Mouse (Mus musculus) layer of hippocampus, adult 8-10 months (tissue): ENCODE measurements around the gene Iqschfp. TPM values are rescaled to one million over a fixed set of nuclear protein-coding genes. Genes with fewer than 3 reads are reported as not detected.

Source experiments
- DNase-seq, 2 experiments: peaks; one replicate each; pipeline ENCODE4 v3.0.0; 2022; ENCODE audit warnings: low spot score in 2 of 2
- total RNA-seq, 4 experiments: library from RNA; stranded (reverse); gene quantifications; 2 replicates each; pipeline ENCODE4 v1.2.4; 2022

Iqschfp gene
- total RNA-seq, 4 experiments from 2014 or later = 10.0 to 16.4 (median 14.6) TPM

DNA sequence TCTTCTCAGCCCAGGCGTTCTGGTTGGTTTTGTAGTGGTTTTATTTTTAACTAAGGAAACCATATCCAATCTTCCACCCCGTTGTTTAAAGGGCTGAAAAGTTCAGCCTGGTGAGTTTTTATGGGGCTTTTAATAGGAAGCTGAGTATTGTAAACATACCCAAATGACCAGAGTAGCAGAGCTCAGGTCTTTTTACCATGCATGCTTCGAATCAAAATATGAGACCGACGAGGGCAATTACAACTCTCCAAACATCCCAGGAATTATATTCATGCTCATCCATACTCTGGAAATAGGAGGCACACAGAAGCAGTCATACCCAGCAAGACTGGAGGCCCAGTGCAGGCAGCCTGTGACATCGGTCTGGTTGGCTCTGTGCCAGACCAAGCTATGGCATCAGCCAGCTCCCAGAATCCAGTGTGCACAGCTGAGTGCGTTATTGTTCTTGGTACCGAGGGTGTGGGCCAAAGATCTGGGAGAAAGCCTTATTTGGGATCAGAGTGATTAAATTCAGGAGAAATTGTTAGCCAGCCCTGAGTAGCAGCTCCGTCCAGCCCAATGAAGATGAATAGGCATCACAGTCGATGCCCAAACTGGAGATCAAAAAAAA lies 703.4 kb downstream of the Iqschfp start:
- DNase-seq = no peak

DNA sequence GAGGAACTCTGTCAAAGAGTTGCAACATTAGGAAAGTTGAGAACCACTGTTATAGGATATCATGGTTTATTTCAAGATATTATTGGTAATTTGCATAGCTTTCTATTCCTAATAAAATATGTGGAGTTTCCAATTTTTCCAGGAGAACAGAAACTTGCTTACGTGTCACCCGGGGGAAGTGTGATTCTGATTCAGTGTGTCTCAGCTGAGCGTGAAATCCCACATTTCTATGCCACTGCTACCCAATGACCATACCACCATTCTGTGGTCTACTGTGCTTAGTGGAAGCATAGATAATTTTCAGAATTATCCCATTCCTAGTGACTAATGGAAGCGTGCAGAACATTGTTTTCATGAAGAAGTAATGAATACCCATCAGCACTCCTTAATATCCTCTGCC lies 704.9 kb downstream of the Iqschfp start:
- no peak for DNase-seq

DNA sequence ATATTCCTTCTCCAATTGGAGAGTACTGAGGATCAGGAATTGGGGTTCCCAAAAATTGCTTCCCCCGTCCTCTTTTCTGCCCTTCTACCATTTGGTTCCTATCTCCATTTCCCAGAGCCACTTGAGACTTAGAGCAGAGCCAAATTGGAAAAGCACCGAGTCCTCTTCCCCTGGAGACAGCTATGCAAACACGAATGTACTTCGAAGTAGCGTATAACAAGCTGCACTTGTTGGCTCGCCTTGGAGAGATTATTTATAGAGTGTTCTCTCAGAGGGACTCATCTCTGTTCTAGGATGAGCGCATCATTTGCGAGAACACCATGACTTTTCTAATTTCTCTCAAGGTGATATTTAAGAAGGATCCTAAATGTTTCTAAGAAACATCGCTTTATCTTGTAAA lies 710.9 kb downstream of the Iqschfp start:
- no peak for DNase-seq

DNA sequence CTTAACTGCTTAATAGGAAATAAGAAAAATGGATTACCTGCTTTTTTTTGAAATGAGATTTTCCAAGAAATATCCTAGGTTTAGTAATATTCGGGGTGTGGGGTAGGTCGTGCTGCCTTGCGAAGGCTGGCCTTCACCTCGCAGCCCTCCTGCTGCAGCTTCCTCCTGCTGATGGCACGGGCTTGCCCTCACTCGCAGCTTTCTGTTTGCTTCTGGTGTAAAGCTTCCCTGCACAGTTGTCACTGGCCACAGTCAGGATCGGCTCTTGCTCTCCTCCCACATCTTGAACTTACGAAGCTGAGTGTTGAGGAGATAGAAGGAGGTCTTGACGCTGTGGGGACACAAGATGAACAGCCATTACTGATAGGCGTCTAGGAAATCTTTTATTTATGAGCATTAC lies 712.4 kb downstream of the Iqschfp start:
- DNase-seq = no peak

DNA sequence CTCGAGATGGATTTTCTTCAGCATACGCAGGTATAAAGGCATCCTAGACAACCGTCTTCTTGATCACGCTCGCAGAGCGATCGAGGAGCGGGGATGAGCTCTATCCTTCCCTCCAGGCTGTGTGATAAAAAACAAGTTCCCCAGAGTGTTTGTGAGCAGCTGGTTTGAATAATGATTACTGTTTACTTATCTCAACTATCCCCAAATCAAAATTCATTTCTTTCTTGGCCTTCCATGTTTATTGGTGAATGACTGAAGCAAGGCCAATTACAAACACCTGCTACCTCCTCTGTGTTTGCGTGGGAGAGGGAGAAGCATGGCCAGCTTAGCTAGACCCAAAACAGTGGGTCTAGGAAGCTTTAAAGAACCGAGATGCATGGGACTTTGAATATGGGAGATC lies 712.9 kb downstream of the Iqschfp start:
- no peak for DNase-seq

DNA sequence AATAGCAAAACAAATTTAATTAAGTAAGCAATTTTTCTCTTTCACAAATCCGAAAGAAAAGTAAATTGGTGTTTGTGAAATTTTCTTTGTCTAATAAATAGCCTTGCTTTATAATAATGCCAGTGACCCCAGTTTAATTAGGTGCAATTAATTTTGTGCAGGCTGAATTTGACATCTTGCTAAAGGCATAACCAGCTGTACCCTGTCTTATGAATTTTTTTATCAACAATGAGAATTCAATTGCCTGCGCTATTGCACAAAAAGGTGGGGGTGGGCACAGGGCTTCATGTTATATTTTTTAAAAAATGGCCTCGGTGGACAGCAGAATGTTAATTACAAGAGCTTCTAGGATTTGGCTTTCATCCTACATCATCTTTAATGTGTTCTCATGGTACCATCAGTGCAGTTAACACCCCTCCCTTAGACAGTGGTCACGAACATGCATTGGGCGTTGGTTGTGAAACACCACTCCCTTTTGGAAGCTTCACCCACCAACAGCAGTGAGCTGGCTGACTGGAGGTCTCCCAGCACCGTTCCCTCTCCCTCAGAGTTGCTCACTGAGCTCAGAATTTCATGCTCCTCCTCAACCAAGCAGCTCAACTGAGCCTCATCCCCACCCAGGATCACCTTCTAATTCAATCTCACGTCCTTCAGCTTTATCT lies 714.0 kb downstream of the Iqschfp start:
- DNase-seq = no peak

DNA sequence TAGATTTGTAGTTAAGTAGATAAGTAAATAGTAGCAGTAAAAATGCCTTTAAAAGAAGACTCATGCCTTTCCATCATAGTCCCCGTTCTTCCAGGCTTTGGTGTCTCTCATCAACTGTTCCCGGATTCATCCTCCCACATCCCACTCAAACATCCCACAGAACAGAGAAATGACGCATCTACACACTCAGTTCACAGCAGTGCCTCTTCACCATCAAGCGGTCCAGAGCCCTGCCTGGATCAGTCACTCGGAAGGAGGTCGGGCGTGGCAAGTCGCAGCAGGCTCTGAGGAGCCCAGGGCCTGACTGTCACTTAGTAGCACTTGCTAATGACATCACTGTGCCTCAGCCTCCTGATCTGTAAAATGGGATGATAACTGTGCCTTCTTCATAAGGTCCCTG lies 714.7 kb downstream of the Iqschfp start:
- DNase-seq = no peak

DNA sequence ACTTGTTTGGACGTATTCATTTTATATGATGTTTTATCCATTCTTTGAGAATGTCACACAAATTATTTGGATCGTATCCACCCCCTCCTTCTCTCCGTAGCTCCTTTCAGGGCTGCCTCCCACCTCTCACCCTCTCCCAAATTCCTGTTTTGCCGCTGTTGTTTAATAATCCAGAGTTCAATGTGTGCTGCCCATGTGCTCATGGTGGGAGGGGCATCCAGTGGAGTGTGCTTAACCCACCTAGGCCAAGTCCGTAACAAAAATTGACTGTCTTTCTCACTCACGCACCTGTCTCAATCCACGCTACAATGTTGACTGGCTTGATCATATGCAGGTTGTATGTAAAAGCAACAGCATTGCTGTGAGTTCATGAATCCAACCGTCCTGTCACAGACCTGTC lies 715.3 kb downstream of the Iqschfp start:
- no peak for DNase-seq

DNA sequence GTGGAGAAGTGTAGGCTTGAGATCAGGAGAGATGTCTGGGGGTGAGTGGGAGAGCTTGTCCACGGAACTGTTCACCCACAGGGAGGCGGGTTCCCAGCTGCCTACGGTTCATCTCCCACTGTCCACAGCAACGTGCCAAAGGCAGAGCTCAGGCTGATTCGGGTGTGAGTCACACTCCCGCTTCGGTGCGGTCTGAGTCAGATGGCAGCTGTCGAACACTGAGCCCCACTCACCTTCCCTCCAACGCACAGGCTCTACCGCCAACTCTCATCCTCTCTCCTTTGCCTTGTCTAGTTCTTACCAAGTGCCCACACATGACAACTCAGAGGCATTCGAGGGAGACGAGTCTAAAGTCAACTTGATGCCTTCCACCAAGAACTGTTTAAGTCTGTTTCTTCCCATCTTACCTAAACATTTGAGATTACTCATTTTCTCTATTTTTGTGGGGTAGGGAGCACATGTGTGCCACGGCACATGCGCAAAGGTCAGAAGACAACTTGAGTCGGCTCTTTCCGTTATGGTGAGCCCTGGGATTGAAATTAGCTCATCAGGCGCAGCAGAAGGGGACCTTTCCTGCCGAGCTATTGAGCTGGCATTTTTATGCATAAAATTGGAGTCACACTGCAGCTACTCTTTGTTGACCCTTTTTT lies 716.9 kb downstream of the Iqschfp start:
- DNase-seq = peak; percentile 82 to 85

DNA sequence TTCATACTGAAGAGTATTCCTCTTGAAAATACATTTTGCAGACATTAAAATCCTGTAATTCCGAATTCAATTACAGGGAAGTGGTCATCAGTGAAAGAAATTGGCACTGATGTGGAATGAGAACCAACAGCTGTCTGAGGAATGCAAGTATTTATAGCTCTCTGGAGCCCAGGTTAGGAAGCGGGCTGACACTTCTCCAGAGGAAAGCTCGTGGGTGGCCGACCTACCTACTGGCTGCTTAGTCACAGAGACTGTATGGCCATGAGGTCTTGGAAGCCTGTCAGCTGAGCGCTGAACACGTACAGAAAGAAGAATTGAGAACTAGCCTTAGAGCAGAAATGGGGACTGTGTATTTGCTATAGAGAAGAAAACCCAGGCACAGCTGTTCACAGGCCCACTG lies 718.0 kb downstream of the Iqschfp start:
- no peak for DNase-seq

DNA sequence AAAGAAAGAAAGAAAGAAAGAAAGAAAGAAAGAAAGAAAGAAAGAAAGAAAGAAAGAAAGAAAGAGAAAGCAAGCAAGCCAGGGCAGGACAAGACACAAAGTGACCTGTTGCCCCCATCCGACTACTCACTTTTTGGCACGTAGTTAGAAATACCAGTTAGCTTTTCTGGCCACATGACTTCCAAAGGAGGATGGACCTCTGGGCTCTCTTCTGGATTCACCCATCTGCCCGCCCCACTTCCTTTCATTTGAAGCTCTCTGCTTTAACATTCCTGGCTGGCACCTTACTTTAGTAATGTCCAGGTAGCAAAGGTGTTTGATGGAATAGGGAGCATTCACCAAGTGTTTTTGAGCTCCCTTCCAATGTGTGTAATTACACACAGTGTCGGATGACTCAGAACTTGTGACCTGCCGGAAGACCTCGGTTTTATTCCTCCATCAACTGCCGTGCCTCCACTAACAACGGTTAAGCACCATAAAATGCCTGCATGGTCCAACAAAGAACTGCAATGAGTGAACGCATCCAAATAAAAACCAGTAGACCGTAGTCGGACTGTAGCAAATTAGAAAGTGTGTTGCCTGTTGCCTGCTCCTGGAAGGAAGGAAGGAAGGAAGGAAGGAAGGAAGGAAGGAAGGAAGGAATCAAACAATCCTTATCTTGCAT lies 718.7 kb downstream of the Iqschfp start:
- DNase-seq = no peak

DNA sequence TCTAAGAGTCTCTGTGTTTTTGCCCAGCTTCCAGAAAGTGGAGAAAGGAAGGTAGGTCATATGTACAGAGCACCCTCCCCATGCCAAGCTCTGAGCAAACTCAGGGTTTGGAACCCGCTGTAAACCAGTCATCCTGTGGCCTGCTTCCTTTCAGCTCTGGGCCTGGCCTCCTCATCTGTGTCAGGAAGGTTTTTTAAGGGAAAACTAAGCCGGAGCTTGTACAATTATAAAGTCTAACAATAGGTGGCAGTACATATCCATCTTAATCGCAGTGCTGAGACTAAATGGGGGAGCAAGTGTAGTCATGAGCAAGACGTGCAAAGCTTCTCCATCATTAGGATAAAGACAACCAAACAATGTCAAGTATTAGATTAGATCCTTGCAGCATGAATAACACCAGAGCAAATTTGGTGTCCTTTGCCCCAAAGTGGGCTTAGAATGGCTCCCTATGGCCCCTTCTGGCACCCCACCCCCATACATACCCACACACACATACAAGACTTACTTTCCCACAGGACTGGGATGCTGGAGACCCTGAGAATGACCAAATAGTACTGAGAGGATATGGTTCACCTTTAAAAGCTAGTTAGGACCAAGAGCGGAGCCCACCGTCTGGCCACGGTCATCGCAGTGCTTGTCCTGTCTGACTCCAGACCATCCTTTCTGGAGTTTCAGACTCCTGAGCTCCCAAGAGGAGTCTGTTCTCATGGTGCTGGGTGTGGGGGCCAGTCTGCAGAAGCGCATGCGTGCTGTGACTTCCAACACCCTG lies 723.2 kb downstream of the Iqschfp start:
- no peak for DNase-seq

DNA sequence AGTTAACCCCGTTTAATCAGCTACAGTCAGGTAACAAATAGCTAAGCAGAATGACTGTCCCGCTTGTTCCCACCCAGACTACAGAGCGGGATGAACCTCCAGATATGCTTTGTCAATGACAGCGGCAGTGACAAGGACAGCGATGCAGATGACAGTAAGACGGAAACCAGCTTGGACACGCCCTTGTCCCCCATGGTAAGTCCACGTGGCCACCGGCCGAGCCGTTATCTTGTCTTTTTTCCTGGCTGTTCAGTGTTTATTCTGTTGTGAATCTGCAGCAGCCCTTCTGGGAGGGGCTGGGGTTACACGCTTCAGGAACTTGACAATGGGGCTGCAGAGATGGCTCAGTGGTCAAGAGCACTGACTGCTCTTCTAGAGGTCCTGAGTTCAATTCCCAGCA lies 724.3 kb downstream of the Iqschfp start:
- no peak for DNase-seq

DNA sequence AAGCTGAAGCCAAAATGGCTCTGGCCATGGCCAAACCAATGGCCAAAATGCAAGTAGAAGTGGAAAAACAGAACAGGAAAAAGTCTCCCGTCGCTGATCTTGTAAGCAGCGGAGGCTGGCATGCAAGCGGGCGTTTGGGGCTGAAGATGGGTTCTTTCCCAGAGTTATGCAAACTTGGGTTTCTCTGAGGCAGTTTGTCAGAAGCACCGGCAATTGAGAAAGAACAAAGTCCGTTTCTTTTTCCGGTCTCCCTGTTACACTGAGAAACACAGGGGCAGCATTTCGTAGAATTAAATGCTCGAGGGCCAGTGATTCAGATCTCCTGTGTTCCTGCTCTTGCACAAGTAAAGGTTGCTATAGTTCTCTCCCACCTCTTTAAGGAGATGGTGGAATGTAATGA lies 725.7 kb downstream of the Iqschfp start:
- DNase-seq = no peak

DNA sequence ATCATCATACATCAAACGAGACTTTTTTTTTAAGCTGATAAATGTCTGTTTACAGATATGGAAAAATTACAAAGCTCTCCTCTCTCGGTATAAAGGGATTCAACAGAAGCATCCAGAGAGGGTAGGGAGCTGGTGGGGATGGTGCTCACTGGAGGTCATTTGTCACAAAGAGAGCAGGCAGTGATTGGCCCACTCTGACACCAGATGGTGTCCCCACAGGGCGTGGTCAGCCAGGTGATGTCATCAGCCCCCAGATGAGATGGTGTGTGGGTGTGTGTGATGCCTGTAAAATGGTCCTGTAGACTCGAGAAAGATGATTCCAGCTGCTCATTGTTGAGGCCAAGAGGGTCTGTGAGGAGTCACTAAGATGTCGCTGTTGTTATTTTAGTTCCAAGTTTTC lies 727.1 kb downstream of the Iqschfp start:
- DNase-seq = no peak

DNA sequence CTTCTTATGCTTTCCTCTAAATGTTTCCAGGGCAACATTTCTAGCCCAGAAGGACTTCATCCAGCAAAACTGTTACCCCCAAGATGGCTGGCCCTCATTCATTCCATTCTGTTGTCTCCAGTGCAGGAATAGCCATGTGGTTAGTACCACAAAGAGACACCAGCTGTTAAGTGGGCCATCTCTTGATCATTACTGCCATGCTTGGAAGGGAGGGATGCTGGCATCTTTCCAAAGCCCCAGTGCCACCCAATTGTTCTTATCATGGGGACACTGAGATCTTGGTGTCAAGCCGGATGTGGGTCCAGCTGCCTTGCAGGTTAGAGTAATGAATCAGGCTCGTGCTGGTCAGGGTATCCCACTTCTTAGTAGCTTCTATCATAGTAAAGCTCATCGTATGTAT lies 729.9 kb downstream of the Iqschfp start:
- DNase-seq = no peak

DNA sequence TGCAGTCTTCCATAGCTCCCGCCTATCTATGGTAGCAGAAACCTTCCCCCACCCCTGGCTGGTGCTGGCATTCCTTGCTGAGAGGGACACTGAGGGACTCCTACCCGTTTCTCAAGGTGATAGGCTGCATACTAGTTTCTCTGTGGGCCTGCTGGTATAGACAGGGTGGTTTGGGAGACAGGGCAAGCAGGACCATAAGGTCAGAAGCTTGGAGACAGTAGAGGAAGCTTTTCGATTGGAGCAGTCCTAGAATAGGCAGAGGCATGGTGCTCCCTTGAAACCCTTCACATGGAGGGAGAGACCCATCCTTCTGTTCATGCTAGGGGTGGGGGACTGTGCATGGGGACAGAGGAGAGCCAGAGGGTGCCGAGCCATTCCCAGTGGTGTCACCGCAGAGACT lies 731.0 kb downstream of the Iqschfp start:
- no peak for DNase-seq

DNA sequence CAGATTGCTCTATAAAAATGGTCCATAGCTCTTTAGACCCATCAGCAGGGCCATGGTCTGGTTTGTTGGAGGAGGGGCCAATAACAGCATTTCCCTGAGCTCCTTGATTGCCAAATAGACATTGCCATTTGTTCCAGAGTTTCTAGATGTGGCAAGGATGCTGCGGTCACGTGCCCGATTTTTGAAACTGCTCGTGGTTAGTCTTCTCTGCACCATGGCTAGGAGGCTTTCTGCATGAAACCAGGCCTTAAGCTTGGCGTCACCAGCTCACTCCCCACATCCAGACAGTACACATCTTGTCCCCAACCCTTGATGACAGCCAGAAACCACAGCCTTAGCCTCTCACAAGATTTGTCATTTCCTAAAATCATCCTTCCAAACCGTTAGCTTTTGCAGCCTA lies 732.4 kb downstream of the Iqschfp start:
- DNase-seq = no peak

DNA sequence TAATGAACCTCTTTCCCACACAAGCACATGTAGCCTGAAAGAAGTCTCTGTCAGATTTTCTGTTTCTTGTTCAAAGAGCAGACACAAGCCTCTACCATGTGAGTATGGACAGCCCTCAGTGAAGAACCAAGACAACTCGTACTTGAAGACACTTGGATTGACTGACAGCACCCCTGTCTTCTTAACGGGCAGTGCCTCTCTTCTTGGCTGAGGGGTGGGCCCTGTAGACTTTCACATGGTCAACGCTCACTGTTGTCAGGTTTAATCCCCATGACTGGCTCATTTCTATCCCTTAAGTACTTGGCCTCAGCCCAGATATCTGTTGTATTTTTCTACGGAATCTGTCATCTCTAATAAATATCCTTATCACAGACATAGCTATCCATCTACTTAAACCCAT lies 738.2 kb downstream of the Iqschfp start:
- DNase-seq = no peak

DNA sequence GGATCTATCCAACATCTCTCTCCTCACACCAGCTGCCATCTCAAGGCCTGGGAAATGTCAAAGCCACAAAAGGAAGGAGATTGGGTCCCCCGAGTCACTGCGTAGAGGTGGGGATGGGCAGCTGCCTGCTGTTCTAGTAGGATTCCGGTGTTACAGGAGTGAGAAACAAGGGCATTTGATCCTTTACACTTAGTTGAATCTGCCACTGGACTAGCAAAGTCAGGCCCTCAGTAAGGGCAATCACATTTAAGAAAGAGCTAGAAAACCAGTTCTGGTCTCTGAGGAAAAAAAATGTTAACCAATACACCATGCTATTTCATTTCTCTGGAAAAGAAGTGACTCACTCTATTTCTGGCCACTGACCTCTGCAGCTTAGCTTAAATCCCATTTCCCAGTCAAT lies 738.8 kb downstream of the Iqschfp start:
- DNase-seq = no peak

DNA sequence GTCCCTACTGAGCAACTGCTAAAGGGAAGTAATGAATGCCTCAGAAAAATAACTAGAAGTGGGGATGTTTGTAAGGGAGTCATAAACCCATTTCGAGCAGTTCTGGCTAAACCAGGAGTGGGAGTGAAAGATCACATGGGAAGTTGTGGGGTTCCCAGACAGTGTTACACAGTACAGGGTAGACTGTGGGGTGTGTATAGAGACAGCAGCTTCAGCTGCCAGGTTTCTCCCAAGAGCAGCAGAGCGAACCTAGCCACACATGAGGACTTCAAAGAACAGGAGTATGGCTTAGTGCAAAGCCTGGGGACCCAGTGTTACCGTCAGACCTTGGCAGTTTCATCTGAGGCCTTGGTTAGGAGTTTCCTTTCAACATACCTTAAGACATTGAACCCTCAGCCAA lies 740.7 kb downstream of the Iqschfp start:
- no peak for DNase-seq

DNA sequence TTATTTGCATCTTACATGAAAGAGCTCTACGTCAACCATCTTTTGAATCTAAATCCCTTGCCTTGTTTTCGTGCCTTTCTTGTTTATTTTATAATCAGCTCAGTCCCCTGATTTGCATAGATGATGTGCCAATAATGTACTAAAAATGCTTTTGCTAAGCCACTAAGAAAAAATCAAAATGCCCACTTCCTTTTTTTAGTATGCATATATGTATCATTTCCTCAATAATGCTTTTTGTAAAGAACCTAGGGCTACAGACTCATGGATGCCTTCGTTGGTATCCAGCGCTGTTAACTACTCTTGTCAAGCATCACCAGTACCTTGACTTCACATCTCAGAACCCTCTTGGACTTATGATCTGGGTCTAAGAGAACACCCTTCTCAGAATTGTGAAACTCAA lies 741.5 kb downstream of the Iqschfp start:
- no peak for DNase-seq
